Mouse (Mus musculus): ENCODE results near the gene Tmem258.

Gene Tmem258

DNA sequence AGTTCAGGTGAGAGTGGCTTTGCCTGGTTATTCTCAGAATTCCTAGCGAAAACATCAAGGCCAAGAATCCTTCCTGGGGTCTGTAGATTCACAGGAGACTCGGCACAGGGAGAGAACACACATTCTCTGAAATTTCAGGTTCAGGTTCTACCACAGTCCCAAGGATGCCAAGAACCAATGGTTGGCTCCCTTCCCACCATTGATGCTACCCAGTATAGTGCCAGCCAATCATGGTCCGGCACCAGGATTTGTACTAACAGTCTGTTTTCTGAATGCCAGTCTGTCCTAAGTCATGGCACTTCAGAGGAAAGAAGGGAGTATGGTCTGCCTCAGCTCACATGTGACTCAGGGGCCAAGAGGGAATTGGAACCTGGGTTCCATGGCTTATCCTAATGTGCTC lies 17.9 kb upstream of the Tmem258 start:
- DNase-seq = no peak

DNA sequence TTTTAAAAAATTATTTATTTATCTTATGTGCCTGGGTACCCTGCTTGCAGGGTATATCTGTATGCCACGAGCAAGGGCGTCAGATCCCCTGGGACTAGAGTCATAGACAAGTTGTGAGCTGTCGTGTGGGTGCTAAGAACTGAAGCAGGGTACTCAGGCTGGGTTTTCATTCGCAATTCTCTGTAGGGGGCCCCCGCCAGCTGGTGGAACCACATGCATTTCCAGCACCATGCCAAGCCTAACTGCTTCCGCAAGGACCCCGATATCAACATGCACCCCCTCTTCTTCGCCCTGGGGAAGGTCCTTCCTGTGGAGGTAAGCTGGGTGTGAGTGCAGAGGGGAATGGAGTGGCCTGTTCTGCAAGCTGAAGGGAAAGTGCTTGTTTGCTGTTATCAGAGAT lies 17.2 kb upstream of the Tmem258 start:
- DNase-seq = no peak

GRCm38 (mm10) chr19:10188281-10188811 lies 15.5 kb upstream of the Tmem258 start:
- no peak for DNase-seq

GRCm38 (mm10) chr19:10189022-10189421 lies 14.8 kb upstream of the Tmem258 start:
- no peak for DNase-seq

DNA sequence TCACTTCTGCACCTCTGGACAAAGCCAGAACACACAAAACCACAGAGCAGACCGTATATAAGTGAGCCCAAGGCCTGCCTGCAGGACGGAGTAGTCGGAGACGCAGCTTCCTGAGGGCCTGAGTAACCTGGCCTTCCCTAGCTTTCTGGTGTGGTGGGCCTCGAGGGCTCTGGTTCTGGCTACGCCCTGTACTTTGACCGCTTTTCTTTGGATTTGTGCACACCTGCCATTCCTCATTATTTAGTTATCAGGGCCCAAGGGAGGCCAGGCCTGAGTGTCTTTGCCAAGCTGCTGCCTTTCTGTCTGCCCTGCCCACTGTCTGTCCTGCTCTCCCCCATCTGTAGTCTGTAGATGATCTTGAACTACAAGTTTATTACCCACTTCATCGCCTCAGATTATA lies 13.9 kb upstream of the Tmem258 start:
- DNase-seq = no peak

DNA sequence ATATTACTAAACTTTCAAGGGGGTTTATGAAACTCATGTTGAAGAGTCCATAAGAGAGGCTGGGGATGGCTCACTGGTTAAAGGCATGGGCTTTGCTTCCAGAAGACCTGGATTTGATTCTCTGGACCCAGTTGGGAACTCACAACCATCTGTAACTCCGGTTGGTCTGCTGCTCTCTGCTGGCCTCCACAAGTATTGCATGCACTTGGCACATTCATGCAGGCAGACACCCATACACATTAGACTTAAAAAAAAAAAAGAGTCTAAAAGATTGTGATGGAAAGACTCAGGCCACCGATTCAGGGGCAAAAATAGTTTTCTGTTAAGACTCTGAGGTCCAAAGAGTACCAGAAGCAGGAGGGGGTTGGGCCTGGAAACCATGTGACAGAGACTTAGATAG lies 13.0 kb upstream of the Tmem258 start:
- DNase-seq = peak in 1 of 2 experiments; percentile 61

GRCm38 (mm10) chr19:10191326-10191725 lies 12.5 kb upstream of the Tmem258 start:
- peak in 1 of 2 experiments; percentile 21 for DNase-seq

GRCm38 (mm10) chr19:10194337-10194736 lies 9.5 kb upstream of the Tmem258 start:
- no peak for DNase-seq

DNA sequence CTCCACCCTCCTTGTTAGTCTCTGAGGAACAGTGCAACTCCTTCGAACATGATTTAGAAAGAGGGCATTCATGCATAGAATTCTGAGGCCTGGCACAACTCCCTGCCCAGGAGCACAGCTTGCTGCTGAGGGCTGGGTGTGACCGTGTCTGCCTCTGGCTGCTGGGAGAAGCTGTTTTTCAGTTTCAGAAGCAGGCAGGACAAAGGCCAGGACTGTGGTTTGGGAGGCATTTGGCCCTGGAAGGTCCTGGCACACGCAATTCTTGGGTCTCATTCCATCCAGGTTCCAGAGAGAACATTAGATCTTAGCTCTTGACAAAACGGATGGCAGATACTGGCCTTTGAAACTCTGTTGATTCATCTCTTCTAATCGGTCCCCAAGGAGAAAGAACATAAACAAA lies 8.6 kb upstream of the Tmem258 start:
- no peak for DNase-seq

- no peak for DNase-seq
Observed at GRCm38 (mm10) chr19:10197130-10197529, 6.7 kb upstream of the Tmem258 start.

GRCm38 (mm10) chr19:10198286-10198685 lies 5.5 kb upstream of the Tmem258 start:
- DNase-seq = no peak

- peak; percentile 42 to 73 for DNase-seq
Observed at GRCm38 (mm10) chr19:10198723-10199122, 5.1 kb upstream of the Tmem258 start.

- no peak for DNase-seq
Observed at GRCm38 (mm10) chr19:10203146-10203847, 517 bp upstream of the Tmem258 start.

- DNase-seq = peak in 1 of 2 experiments; percentile 27
Observed at GRCm38 (mm10) chr19:10204616-10205001, 795 bp downstream of the Tmem258 start.

GRCm38 (mm10) chr19:10205051-10205450 lies 1.2 kb downstream of the Tmem258 start:
- no peak for DNase-seq

- DNase-seq = no peak
Observed at GRCm38 (mm10) chr19:10208851-10209250, 5.0 kb downstream of the Tmem258 start.

DNA sequence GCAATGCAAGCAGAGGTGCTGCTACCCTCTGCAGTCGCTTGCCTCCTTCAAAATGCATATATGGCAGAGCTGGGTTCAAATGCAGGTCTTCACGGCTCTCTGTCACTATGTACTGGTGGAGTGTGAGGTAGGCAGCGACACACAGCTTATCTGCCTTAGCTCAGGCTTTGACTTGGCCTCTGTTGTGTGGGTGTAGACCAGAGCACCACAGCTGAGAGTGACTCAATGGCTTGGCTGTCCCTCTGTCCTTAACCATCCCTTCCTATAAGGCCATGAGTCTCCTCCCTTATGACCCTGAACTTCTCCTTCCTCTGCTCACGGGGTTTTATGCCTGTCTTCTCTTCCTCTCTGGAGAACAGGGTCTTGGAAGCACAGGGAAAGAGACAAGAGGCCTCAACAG lies 7.1 kb downstream of the Tmem258 start:
- DNase-seq = no peak

- no peak for DNase-seq
Observed at GRCm38 (mm10) chr19:10213796-10214471, 10.1 kb downstream of the Tmem258 start.

DNA sequence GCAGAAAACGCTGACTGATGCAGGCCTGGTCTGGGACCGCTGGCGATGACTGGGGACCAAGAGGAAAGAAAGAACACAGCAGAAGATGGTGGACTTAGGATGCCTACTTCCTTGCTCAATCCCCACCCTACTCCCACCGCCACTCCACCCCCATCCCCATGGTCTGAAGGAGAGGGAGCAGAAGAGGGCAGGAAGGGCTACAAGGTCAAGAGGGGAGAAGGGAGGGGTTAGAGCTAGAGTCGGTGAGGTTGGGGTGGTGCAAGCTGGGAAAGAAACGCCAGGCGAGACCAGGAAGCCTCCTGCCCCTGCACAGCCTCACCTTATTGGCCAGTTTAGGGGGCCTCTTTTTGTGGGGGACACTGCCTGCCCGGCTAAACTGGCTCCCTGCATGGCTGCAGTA lies 12.3 kb downstream of the Tmem258 start:
- DNase-seq = no peak

- peak in 1 of 2 experiments; percentile 32 for DNase-seq
Observed at GRCm38 (mm10) chr19:10219108-10219507, 15.3 kb downstream of the Tmem258 start.

DNA sequence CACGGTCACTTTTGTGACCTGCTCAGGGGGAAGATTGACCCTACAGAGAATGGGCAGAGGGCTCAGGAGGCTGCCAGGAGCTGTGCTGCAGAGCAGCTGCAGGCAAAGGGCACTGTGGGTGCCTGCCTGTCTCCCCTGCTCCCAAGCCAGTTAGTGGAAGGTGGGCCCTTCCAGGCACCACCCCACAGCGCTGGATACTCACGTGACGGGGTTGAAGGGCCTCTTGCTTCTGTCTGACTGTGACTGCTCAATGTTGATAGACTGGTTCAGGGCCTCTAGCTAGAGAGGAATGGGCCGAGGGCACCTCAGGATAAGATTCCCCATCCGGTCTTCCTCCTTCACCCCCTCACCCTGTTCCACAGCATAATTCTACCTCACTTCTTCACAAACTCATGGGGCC lies 15.8 kb downstream of the Tmem258 start:
- no peak for DNase-seq

- no peak for DNase-seq
Observed at GRCm38 (mm10) chr19:10221585-10221984, 17.8 kb downstream of the Tmem258 start.

GRCm38 (mm10) chr19:10222656-10223055 lies 18.8 kb downstream of the Tmem258 start:
- DNase-seq = no peak

DNA sequence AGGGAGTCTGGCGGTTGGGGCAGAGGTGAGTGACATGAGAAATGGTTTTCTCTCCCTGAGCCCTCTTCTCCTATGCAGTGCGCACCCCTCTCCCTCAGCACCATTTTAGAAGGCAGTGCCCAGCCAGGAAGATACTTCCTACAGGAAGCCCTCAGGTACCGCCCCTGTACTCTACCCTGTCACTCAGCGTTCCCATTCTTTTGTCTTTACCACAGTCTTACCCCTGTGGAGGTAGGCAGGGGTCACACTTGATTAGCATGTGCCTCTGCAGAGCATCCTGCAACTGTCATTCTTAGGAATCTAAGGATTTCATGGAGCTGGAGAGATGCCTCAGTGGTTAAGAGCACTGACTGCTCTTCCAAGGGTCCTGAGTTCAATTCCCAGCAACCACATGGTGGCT lies 19.7 kb downstream of the Tmem258 start:
- no peak for DNase-seq
